Mouse (Mus musculus): ENCODE data around the gene Dhrs13. TPM values are rescaled to one million over a fixed set of nuclear protein-coding genes. Genes with fewer than 3 reads are reported as not detected.

Dhrs13 gene
- polyA plus RNA-seq, 1 experiment from 2014 or later = 11.3 TPM

MicroRNA genes within 50 kb of the gene (microRNA counts, 519-probe panel; counts per million panel counts)
- 5,055 counts per million, percentile 100 among the panel's probes with 10 or more counts for microRNA mmu-miR-144
- microRNA mmu-miR-451 = 4,387 counts per million, percentile 99 among the panel's probes with 10 or more counts

Small RNA genes lying within 50 kb of the gene (microRNA-seq; reads per million reads assigned to microRNA genes)
- 10,039 reads per million, percentile 92 among the genes with 10 or more reads in this experiment for gene Mir144
- gene Mir451a = not detected
- gene Mir451b = not detected

Other genes starting within 250 kb of the Dhrs13 start
- 0.51 and 0.81 TPM in 2 replicates for gene Gm10277, start 244.5 kb upstream of the Dhrs13 start, polyA plus RNA-seq (2015; fragmentation: Nextera tagmentation; extraction: Ambion mirVana)
- gene Pipox, start 138.2 kb upstream of the Dhrs13 start, polyA plus RNA-seq (2015; fragmentation: Nextera tagmentation; extraction: Ambion mirVana) = 32.7 and 43.8 TPM in 2 replicates
- gene Sez6, start 101.5 kb upstream of the Dhrs13 start, polyA plus RNA-seq (2015; fragmentation: Nextera tagmentation; extraction: Ambion mirVana) = 0.17 TPM in 1 of 2 replicates, not detected in the other
- 5.3 and 5.7 TPM in 2 replicates for gene Phf12, start 49.5 kb upstream of the Dhrs13 start, polyA plus RNA-seq (2015; fragmentation: Nextera tagmentation; extraction: Ambion mirVana)
- gene Flot2, start 5.7 kb downstream of the Dhrs13 start, polyA plus RNA-seq (2015; fragmentation: Nextera tagmentation; extraction: Ambion mirVana) = 24.5 and 25.1 TPM in 2 replicates
- gene Eral1, start 48.1 kb downstream of the Dhrs13 start, polyA plus RNA-seq (2015; fragmentation: Nextera tagmentation; extraction: Ambion mirVana) = 12.4 and 12.7 TPM in 2 replicates
- 3.4 and 4.9 TPM in 2 replicates for gene Fam222b, start 62.4 kb downstream of the Dhrs13 start, polyA plus RNA-seq (2015; fragmentation: Nextera tagmentation; extraction: Ambion mirVana)
- gene Traf4, start 133.3 kb downstream of the Dhrs13 start, polyA plus RNA-seq (2015; fragmentation: Nextera tagmentation; extraction: Ambion mirVana) = 25.4 and 28.6 TPM in 2 replicates
- gene Nek8, start 144.4 kb downstream of the Dhrs13 start, polyA plus RNA-seq (2015; fragmentation: Nextera tagmentation; extraction: Ambion mirVana) = 10.2 and 10.4 TPM in 2 replicates
- 39.9 and 40.3 TPM in 2 replicates for gene Tlcd1, start 144.4 kb downstream of the Dhrs13 start, polyA plus RNA-seq (2015; fragmentation: Nextera tagmentation; extraction: Ambion mirVana)
- gene Rpl23a, start 151.3 kb downstream of the Dhrs13 start, polyA plus RNA-seq (2015; fragmentation: Nextera tagmentation; extraction: Ambion mirVana) = 609 and 714 TPM in 2 replicates
- 11.8 and 16.2 TPM in 2 replicates for gene Rab34, start 156.2 kb downstream of the Dhrs13 start, polyA plus RNA-seq (2015; fragmentation: Nextera tagmentation; extraction: Ambion mirVana)
- gene Proca1, start 161.1 kb downstream of the Dhrs13 start, polyA plus RNA-seq (2015; fragmentation: Nextera tagmentation; extraction: Ambion mirVana) = 0.36 and 0.44 TPM in 2 replicates
- 30.5 and 31.6 TPM in 2 replicates for gene Sdf2, start 213.5 kb downstream of the Dhrs13 start, polyA plus RNA-seq (2015; fragmentation: Nextera tagmentation; extraction: Ambion mirVana)
- gene Supt6, start 213.7 kb downstream of the Dhrs13 start, polyA plus RNA-seq (2015; fragmentation: Nextera tagmentation; extraction: Ambion mirVana) = 9.9 and 10.3 TPM in 2 replicates
- gene 2610507B11Rik, start 229.5 kb downstream of the Dhrs13 start, polyA plus RNA-seq (2015; fragmentation: Nextera tagmentation; extraction: Ambion mirVana) = 23.7 and 24.7 TPM in 2 replicates

Measured in liver, embryonic 16.5 days (tissue).